Mouse (Mus musculus): ENCODE measurements around the gene Duox2. TPM values are rescaled to one million over a fixed set of nuclear protein-coding genes. Genes with fewer than 3 reads are reported as not detected.
A peak's percentile ranks its signal among the peaks of the same experiment; 100 is the strongest.

Gene Duox2
- polyA plus RNA-seq, 1 experiment from 2014 or later = not detected

- Histone ChIP-seq H3K4me1 (replicated peaks) (peaks cover 63% of the 10 kb centered on the region), H3K27me3 (no peaks in the 10 kb centered on the region), H3K9me3 (replicated peaks) (no peaks in the 10 kb centered on the region), H3K36me3 (no peaks in the 10 kb centered on the region), H3K9ac (peak overlapping the region; percentile 85), H3K4me2 (peak overlapping the region; percentile 86), H3K27ac (peak overlapping the region; percentile 90), H3K4me3 (replicated peaks) (peak overlapping the region; percentile 76)
- peak; percentile 28 for DNase-seq
- peak; percentile 27 for ATAC-seq (ENCODE audit: low read depth)
- WGBS (ENCODE audit: insufficient replicate concordance) = 25% methylated on average over 2 of the region's 2 CpGs
These were observed 62.8 kb downstream of the Duox2 start for GRCm38 (mm10) chr2:122235425-122235824.

GRCm38 (mm10) chr2:122234611-122235288, 63.5 kb downstream of the Duox2 start, which contains the start of gene Sord:
Gene Sord, plus strand, starts transcription at chr2:122234749.
- Histone ChIP-seq H3K4me3 (replicated peaks) (peak within 1 kb of the TSS; percentile 76), H3K36me3 (no peaks in the 10 kb centered on the region), H3K27ac (peak within 1 kb of the TSS; percentile 90), H3K4me1 (replicated peaks) (peaks cover 68% of the 10 kb centered on the region), H3K27me3 (no peaks in the 10 kb centered on the region), H3K4me2 (peak within 1 kb of the TSS; percentile 86), H3K9ac (peak within 1 kb of the TSS; percentile 85), H3K9me3 (replicated peaks) (no peaks in the 10 kb centered on the region)
- DNase-seq (peak; percentile 63), ATAC-seq (ENCODE audit: low read depth) (peak; percentile 94)
- WGBS (ENCODE audit: insufficient replicate concordance) = under 1% methylated on average over 35 of the region's 35 CpGs

- Histone ChIP-seq H3K9ac (peak overlapping the region; percentile 85), H3K4me3 (replicated peaks) (peak overlapping the region; percentile 76), H3K27ac (peak overlapping the region; percentile 90), H3K4me2 (peak overlapping the region; percentile 86), H3K27me3 (no peaks in the 10 kb centered on the region), H3K4me1 (replicated peaks) (peaks cover 61% of the 10 kb centered on the region), H3K36me3 (no peaks in the 10 kb centered on the region), H3K9me3 (replicated peaks) (no peaks in the 10 kb centered on the region)
- DNase-seq (peak; percentile 59), ATAC-seq (ENCODE audit: low read depth) (peak; percentile 3; the same call in 1 of the 2 replicates)
- WGBS (ENCODE audit: insufficient replicate concordance) = 10% methylated on average over 26 of the region's 26 CpGs
These were observed 64.3 kb downstream of the Duox2 start for GRCm38 (mm10) chr2:122233759-122234557.

DNA sequence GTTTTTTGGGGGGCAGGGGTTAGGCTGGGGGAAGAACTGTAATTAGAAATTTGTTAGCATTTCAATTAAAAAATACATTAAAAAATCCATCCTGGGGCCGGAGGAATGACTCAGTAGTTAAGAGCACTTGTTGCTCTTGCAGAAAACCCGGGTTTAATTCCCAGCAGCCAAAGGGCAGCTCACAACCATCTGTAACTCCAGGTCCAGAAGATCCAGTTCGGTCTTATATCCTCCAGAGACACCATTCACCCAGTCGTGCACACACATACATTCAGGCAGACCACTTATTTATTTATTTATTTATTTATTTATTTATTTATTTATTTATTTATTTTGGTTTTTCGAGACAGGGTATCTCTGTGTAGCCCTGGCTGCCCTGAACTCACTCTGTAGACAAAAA, 64.9 kb downstream of the Duox2 start:
- Histone ChIP-seq H3K9ac (no peak overlapping the region), H3K4me3 (replicated peaks) (0 out of 2 replicates have a peak overlapping the region, but pooled peaks have one; percentile 76), H3K27me3 (no peaks in the 10 kb centered on the region), H3K9me3 (replicated peaks) (no peaks in the 10 kb centered on the region), H3K4me2 (peak overlapping the region; percentile 86; the same call in 1 of the 2 replicates), H3K27ac (no peak overlapping the region), H3K4me1 (replicated peaks) (peaks cover 56% of the 10 kb centered on the region), H3K36me3 (no peaks in the 10 kb centered on the region)
- 48% methylated on average over 5 of the region's 5 CpGs for WGBS (ENCODE audit: insufficient replicate concordance)
- DNase-seq (no peak), ATAC-seq (ENCODE audit: low read depth) (no peak)

DNA sequence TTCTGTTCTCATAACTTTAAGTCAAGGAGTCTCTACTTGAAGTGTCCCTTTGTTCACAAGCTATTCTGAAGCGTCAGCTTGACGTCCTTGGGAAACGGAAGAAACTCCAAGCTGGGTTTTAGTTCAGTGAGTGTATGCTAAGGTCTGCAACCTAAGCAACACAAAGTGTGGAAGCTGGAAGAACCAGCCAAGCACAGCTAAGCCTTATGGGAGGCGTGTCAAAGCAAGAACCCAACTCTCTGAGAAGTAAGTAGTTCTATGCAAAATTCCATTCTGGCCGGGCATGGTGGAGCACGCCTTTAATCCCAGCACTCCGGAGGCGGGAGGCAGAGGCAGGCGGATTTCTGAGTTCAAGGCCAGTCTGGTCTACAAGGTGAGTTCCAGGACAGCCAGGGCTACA, 66.6 kb downstream of the Duox2 start:
- H3K4me2 ChIP-seq = no peak overlapping the region
- no peak overlapping the region for H3K27ac ChIP-seq
- no peak for ATAC-seq (ENCODE audit: low read depth)
- H3K27me3 ChIP-seq = no peaks in the 10 kb centered on the region
- H3K36me3 ChIP-seq = no peaks in the 10 kb centered on the region
- H3K9me3 ChIP-seq (replicated peaks) = no peaks in the 10 kb centered on the region
- H3K4me3 ChIP-seq (replicated peaks) = no peak overlapping the region
- H3K9ac ChIP-seq = no peak overlapping the region
- H3K4me1 ChIP-seq (replicated peaks) = peaks cover 55% of the 10 kb centered on the region
- 82% methylated on average over 9 of the region's 9 CpGs for WGBS (ENCODE audit: insufficient replicate concordance)
- no peak for DNase-seq

GRCm38 (mm10) chr2:122230395-122230794, 67.9 kb downstream of the Duox2 start:
- H3K4me3 ChIP-seq (replicated peaks) = no peak overlapping the region
- peak overlapping the region; percentile 26; the same call in 1 of the 2 replicates for H3K27ac ChIP-seq
- H3K4me1 ChIP-seq (replicated peaks) = peaks cover 48% of the 10 kb centered on the region
- WGBS (ENCODE audit: insufficient replicate concordance) = 82% methylated on average over 6 of the region's 6 CpGs
- no peaks in the 10 kb centered on the region for H3K36me3 ChIP-seq
- no peaks in the 10 kb centered on the region for H3K27me3 ChIP-seq
- DNase-seq = no peak
- no peak overlapping the region for H3K9ac ChIP-seq
- H3K9me3 ChIP-seq (replicated peaks) = no peaks in the 10 kb centered on the region
- H3K4me2 ChIP-seq = no peak overlapping the region
- no peak for ATAC-seq (ENCODE audit: low read depth)

Other genes starting within 250 kb of the Duox2 start
- gene Spg11, start 180.1 kb downstream of the Duox2 start, polyA plus RNA-seq (2015; fragmentation: Nextera tagmentation; extraction: Ambion mirVana) = 3.5 and 3.6 TPM in 2 replicates
- gene B2m, start 150.8 kb downstream of the Duox2 start, polyA plus RNA-seq (2015; fragmentation: Nextera tagmentation; extraction: Ambion mirVana) = 322 and 384 TPM in 2 replicates
- not detected in 2 replicates for gene Trim69, start 137.7 kb downstream of the Duox2 start, polyA plus RNA-seq (2015; fragmentation: Nextera tagmentation; extraction: Ambion mirVana)
- 0.06 TPM in 2 replicates for gene Patl2, start 112.3 kb downstream of the Duox2 start, polyA plus RNA-seq (2015; fragmentation: Nextera tagmentation; extraction: Ambion mirVana)
- not detected in 2 replicates for gene Terb2, start 112.2 kb downstream of the Duox2 start, polyA plus RNA-seq (2015; fragmentation: Nextera tagmentation; extraction: Ambion mirVana)
- gene Sord, start 63.7 kb downstream of the Duox2 start, polyA plus RNA-seq (2015; fragmentation: Nextera tagmentation; extraction: Ambion mirVana) = 146 and 178 TPM in 2 replicates
- not detected in 2 replicates for gene Duoxa2, start 451 bp upstream of the Duox2 start, polyA plus RNA-seq (2015; fragmentation: Nextera tagmentation; extraction: Ambion mirVana)
- not detected in 2 replicates for gene Duoxa1, start 15.3 kb upstream of the Duox2 start, polyA plus RNA-seq (2015; fragmentation: Nextera tagmentation; extraction: Ambion mirVana)
- gene Duox1, start 17.2 kb upstream of the Duox2 start, polyA plus RNA-seq (2015; fragmentation: Nextera tagmentation; extraction: Ambion mirVana) = 0.02 TPM in 1 of 2 replicates, not detected in the other
- gene Shf, start 70.7 kb upstream of the Duox2 start, polyA plus RNA-seq (2015; fragmentation: Nextera tagmentation; extraction: Ambion mirVana) = 0.83 and 1.1 TPM in 2 replicates
- gene Slc28a2, start 128.0 kb upstream of the Duox2 start, polyA plus RNA-seq (2015; fragmentation: Nextera tagmentation; extraction: Ambion mirVana) = 0.35 and 0.48 TPM in 2 replicates
- gene Gm14085, start 186.5 kb upstream of the Duox2 start, polyA plus RNA-seq (2015; fragmentation: Nextera tagmentation; extraction: Ambion mirVana) = not detected in 2 replicates

Data from liver, embryonic 13.5 days (tissue).